Mouse (Mus musculus) G1E (cell line): Measurements from ENCODE around the gene Mief1. TPM values are rescaled to one million over a fixed set of nuclear protein-coding genes. Genes with fewer than 3 reads are reported as not detected.
A peak's percentile ranks its signal among the peaks of the same experiment; 100 is the strongest.

Experiments used
- ATAC-seq: 2 replicates; pipeline ENCODE4 v1.8.0; 2016; ENCODE audit warnings: mild to moderate bottlenecking; ENCODE audit not compliant: insufficient number of reproducible peaks, poor library complexity, low FRiP score, severe bottlenecking; ENCODE audit errors: extremely low read depth
- DNase-seq: peaks from one replicate; pipeline ENCODE4 v3.0.0; 2012; ENCODE audit warnings: low spot score
- H3K27me3 ChIP-seq: 2 replicates; pipeline ENCODE4 v1.6.1; 2012; ENCODE audit warnings: mild to moderate bottlenecking, low read length, inconsistent platforms; ENCODE audit not compliant: insufficient read depth
- H3K36me3 ChIP-seq: replicated peaks from 2 replicates; pipeline ENCODE3; 2012; ENCODE audit warnings: mild to moderate bottlenecking, inconsistent platforms
- H3K4me1 ChIP-seq: 2 replicates; pipeline ENCODE4 v1.6.1; 2012; ENCODE audit warnings: low read depth, low read length, inconsistent platforms, mixed read lengths; ENCODE audit not compliant: insufficient read depth
- H3K4me3 ChIP-seq: 2 replicates; pipeline ENCODE4 v1.5.1; 2012; ENCODE audit warnings: low read depth, mild to moderate bottlenecking, inconsistent platforms, low read length, moderate library complexity, mixed read lengths
- H3K9me3 ChIP-seq: replicated peaks from 2 replicates; pipeline ENCODE4 v1.6.1; 2012; ENCODE audit warnings: inconsistent platforms
- CTCF ChIP-seq: IDR thresholded peaks from 2 replicates; pipeline ENCODE4 v1.5.1; 2012; ENCODE audit warnings: low read depth, low read length, inconsistent platforms, mixed read lengths
- GATA1 ChIP-seq: IDR thresholded peaks from 2 replicates; pipeline ENCODE4 v1.6.1; 2012; ENCODE audit warnings: borderline replicate concordance, low read length, inconsistent platforms, mixed read lengths
- GATA2 ChIP-seq: IDR thresholded peaks from 2 replicates; pipeline ENCODE4 v1.6.1; 2012; ENCODE audit warnings: low read depth, low read length, inconsistent platforms, borderline replicate concordance
- POLR2AphosphoS5 ChIP-seq: IDR thresholded peaks from 2 replicates; pipeline ENCODE4 v1.6.1; 2012; ENCODE audit warnings: low read depth, low read length, inconsistent platforms; ENCODE audit not compliant: insufficient replicate concordance
- TAL1 ChIP-seq: conservative IDR thresholded peaks from 2 replicates; pipeline ENCODE4 v1.6.1; 2012; ENCODE audit warnings: low read depth, low read length, inconsistent platforms, mixed read lengths
- polyA plus RNA-seq: library from polyadenylated mRNA; stranded (reverse); fragments of >175 nt; gene quantifications from 2 replicates; pipeline ENCODE4 v1.2.3, GENCODE M21; 2012
- total RNA-seq, 2 experiments: library from RNA; stranded (forward) in 1 of 2; stranded (reverse) in 1 of 2; fragments of 200-1000 nt in 1 of 2; fragments of >200 nt in 1 of 2; fragmentation: Nextera tagmentation in 1 of 2; gene quantifications; 2 replicates each; pipeline ENCODE4 v1.2.3; 2014 to 2017

Mief1 gene
- total and polyA plus RNA-seq, 3 experiments: 26.6 to 36.8 (median 35.4) TPM

- H3K9me3 ChIP-seq: peaks cover 13% of the 10 kb centered on the region
- DNase-seq (peak; percentile 44), ATAC-seq (no peak)
- no peaks in the 10 kb centered on the region for H3K27me3 ChIP-seq
- peaks cover 75% of the 10 kb centered on the region for H3K4me1 ChIP-seq
- TF ChIP-seq TAL1 (no peak), GATA1 (no peak), CTCF (no peak), GATA2 (no peak), POLR2AphosphoS5 (no peak)
- peaks cover 97% of the 10 kb centered on the region for H3K36me3 ChIP-seq
- H3K4me3 ChIP-seq: peak overlapping the region; percentile 44; the same call in 1 of the 2 replicates
These were observed 24.7 kb downstream of the Mief1 start for GRCm38 (mm10) chr15:80258240-80259170.

GRCm38 (mm10) chr15:80259406-80260045 is 25.7 kb downstream of the Mief1 start:
- Histone ChIP-seq H3K9me3 (peaks cover 12% of the 10 kb centered on the region), H3K27me3 (no peaks in the 10 kb centered on the region), H3K36me3 (peaks cover 86% of the 10 kb centered on the region), H3K4me3 (no peak overlapping the region), H3K4me1 (peaks cover 77% of the 10 kb centered on the region)
- ATAC-seq (no peak), DNase-seq (no peak)
- no peak for TF ChIP-seq GATA1
- TF ChIP-seq POLR2AphosphoS5: no peak
- TF ChIP-seq CTCF: no peak
- no peak for TF ChIP-seq GATA2
- no peak for TF ChIP-seq TAL1

- Histone ChIP-seq H3K36me3 (peaks cover 75% of the 10 kb centered on the region), H3K4me3 (no peak overlapping the region), H3K4me1 (peaks cover 70% of the 10 kb centered on the region), H3K27me3 (no peaks in the 10 kb centered on the region), H3K9me3 (0 out of 2 replicates have a peak, but pooled peaks cover under 1% of the 10 kb centered on the region)
- ATAC-seq (no peak), DNase-seq (peak; percentile 71)
- TF ChIP-seq GATA2: no peak
- TF ChIP-seq CTCF: peak; percentile 98
These were observed 26.9 kb downstream of the Mief1 start for GRCm38 (mm10) chr15:80260677-80261076.

- Histone ChIP-seq H3K9me3 (no peaks in the 10 kb centered on the region), H3K27me3 (no peaks in the 10 kb centered on the region), H3K4me3 (no peak overlapping the region), H3K4me1 (peaks cover 69% of the 10 kb centered on the region), H3K36me3 (peaks cover 71% of the 10 kb centered on the region)
- TF ChIP-seq GATA2 (no peak), GATA1 (no peak), CTCF (no peak), POLR2AphosphoS5 (no peak), TAL1 (no peak)
- ATAC-seq (no peak), DNase-seq (no peak)
These were observed 27.3 kb downstream of the Mief1 start for GRCm38 (mm10) chr15:80261100-80261499.

GRCm38 (mm10) chr15:80263610-80264575 is 30.1 kb downstream of the Mief1 start, which contains the start of gene Rps19bp1:
Gene Rps19bp1 (minus strand): TSS chr15:80264315.
- peaks cover 43% of the 10 kb centered on the region for H3K4me1 ChIP-seq
- H3K4me3 ChIP-seq: peak within 1 kb of the TSS; percentile 94
- H3K36me3 ChIP-seq: peaks cover 43% of the 10 kb centered on the region
- peaks cover 3% of the 10 kb centered on the region for H3K27me3 ChIP-seq
- ATAC-seq (peak; percentile 87), DNase-seq (peak; percentile 90)
- TF ChIP-seq TAL1 (no peak), CTCF (no peak), GATA1 (no peak), GATA2 (no peak), POLR2AphosphoS5 (no peak)
- H3K9me3 ChIP-seq: no peaks in the 10 kb centered on the region; the same call in 1 of the 2 replicates

- Histone ChIP-seq H3K9me3 (peaks cover 14% of the 10 kb centered on the region), H3K4me1 (peaks cover 21% of the 10 kb centered on the region), H3K36me3 (peaks cover 19% of the 10 kb centered on the region), H3K4me3 (no peak overlapping the region), H3K27me3 (peaks cover 3% of the 10 kb centered on the region)
- ATAC-seq (no peak), DNase-seq (peak; percentile 57)
- TF ChIP-seq CTCF: peak; percentile 61; the same call in 1 of the 2 replicates
- TF ChIP-seq TAL1: no peak
These were observed 32.5 kb downstream of the Mief1 start for GRCm38 (mm10) chr15:80266281-80266680.
